Mouse (Mus musculus) myocyte (in vitro differentiated cells): Measurements from ENCODE around the gene Kidins220. TPM values are rescaled to one million over a fixed set of nuclear protein-coding genes. Genes with fewer than 3 reads are reported as not detected.

Experiments used
- H3K27me3 ChIP-seq: one replicate; pipeline ENCODE4 v1.6.1; 2011; ENCODE audit not compliant: control insufficient read depth, insufficient read depth, insufficient read length
- H3K36me3 ChIP-seq: one replicate; pipeline ENCODE4 v1.6.1; 2011; ENCODE audit not compliant: control insufficient read depth, insufficient read depth
- H3K4me2 ChIP-seq: one replicate; pipeline ENCODE4 v1.6.1; 2011; ENCODE audit warnings: low read depth, control low read depth
- H3K4me3 ChIP-seq: one replicate; pipeline ENCODE4 v1.5.1; 2011; ENCODE audit warnings: mild to moderate bottlenecking, control low read depth, moderate library complexity
- H3K79me2 ChIP-seq: one replicate; pipeline ENCODE4 v1.6.1; 2011; ENCODE audit not compliant: control insufficient read depth, insufficient read depth
- H3ac ChIP-seq: one replicate; pipeline ENCODE4 v1.6.1; 2011; ENCODE audit not compliant: control insufficient read depth, insufficient read length
- CEBPB ChIP-seq: IDR thresholded peaks from 2 replicates; pipeline ENCODE4 v1.6.1; 2011; ENCODE audit warnings: mild to moderate bottlenecking, moderate library complexity; ENCODE audit not compliant: poor library complexity, insufficient read depth, severe bottlenecking
- E2F4 ChIP-seq: IDR thresholded peaks from one replicate; pipeline ENCODE4 v1.6.1; 2011; ENCODE audit warnings: mild to moderate bottlenecking, control low read depth, moderate library complexity; ENCODE audit not compliant: insufficient read depth
- MAX ChIP-seq: IDR thresholded peaks from one replicate; pipeline ENCODE4 v1.6.1; 2011; ENCODE audit warnings: low read depth, mild to moderate bottlenecking, control low read depth
- MYOD1 ChIP-seq, 3 experiments: IDR thresholded peaks; one replicate each; pipeline ENCODE4 v1.6.1; 2011; ENCODE audit warnings: control low read depth in 2 of 3, low read depth in 2 of 3, mild to moderate bottlenecking in 2 of 3, moderate library complexity in 1 of 3; ENCODE audit not compliant: insufficient read length in 2 of 3, control insufficient read depth in 1 of 3
- MYOG ChIP-seq, 3 experiments: IDR thresholded peaks; one replicate each; pipeline ENCODE4 v1.6.1; 2011; ENCODE audit warnings: control low read depth in 2 of 3, low read depth in 2 of 3, mild to moderate bottlenecking in 2 of 3; ENCODE audit not compliant: insufficient read length in 2 of 3, control insufficient read depth in 1 of 3, insufficient read depth in 1 of 3
- POLR2A ChIP-seq: IDR thresholded peaks from one replicate; pipeline ENCODE4 v1.6.1; 2011; ENCODE audit warnings: low read depth, mild to moderate bottlenecking, control low read depth, moderate library complexity; ENCODE audit not compliant: insufficient read length
- POLR2AphosphoS2 ChIP-seq: IDR thresholded peaks from one replicate; pipeline ENCODE4 v1.6.1; 2011; ENCODE audit warnings: low read depth, control low read depth; ENCODE audit not compliant: insufficient read length
- REST ChIP-seq: IDR thresholded peaks from one replicate; pipeline ENCODE4 v1.6.1; 2011; ENCODE audit warnings: mild to moderate bottlenecking, control low read depth, moderate library complexity; ENCODE audit not compliant: insufficient read depth, insufficient read length
- SRF ChIP-seq: IDR thresholded peaks from one replicate; pipeline ENCODE4 v1.6.1; 2011; ENCODE audit warnings: low read depth; ENCODE audit not compliant: control insufficient read depth, insufficient read length
- TCF12 ChIP-seq: IDR thresholded peaks from one replicate; pipeline ENCODE4 v1.6.1; 2011; ENCODE audit warnings: mild to moderate bottlenecking, control low read depth; ENCODE audit not compliant: poor library complexity, insufficient read depth, severe bottlenecking
- TCF3 ChIP-seq: IDR thresholded peaks from one replicate; pipeline ENCODE4 v1.6.1; 2011; ENCODE audit warnings: low read depth, control low read depth; ENCODE audit not compliant: insufficient read length
- USF1 ChIP-seq: IDR thresholded peaks from one replicate; pipeline ENCODE4 v1.6.1; 2011; ENCODE audit warnings: low read depth, mild to moderate bottlenecking, control low read depth, moderate library complexity
- polyA plus RNA-seq: library from polyadenylated mRNA; unstranded; fragments of >200 nt; fragmentation: generic; extraction: Trizol; gene quantifications from one replicate; pipeline ENCODE4 v1.2.1, GENCODE M21; 2012; ENCODE audit warnings: missing spikeins

Gene Kidins220
- polyA plus RNA-seq, 1 experiment = 33.3 TPM

GRCm38 (mm10) chr12:25021057-25021456 lies 46.3 kb downstream of the Kidins220 start:
- H3ac ChIP-seq = no peak overlapping the region
- peaks cover 3% of the 10 kb centered on the region for H3K36me3 ChIP-seq
- H3K4me2 ChIP-seq = no peak overlapping the region
- no peaks in the 10 kb centered on the region for H3K79me2 ChIP-seq
- no peaks in the 10 kb centered on the region for H3K27me3 ChIP-seq
- TF ChIP-seq TCF3 (no peak), SRF (no peak), MYOD1 (IDR thresholded peaks at IDR 0.05; ENCODE audit: control insufficient read depth in 1 of 3, insufficient read length in 2 of 3, low read depth in 2 of 3) (no peak), POLR2AphosphoS2 (no peak), USF1 (no peak), POLR2A (no peak), MYOG (IDR thresholded peaks at IDR 0.05; ENCODE audit: control insufficient read depth in 1 of 3, insufficient read depth in 1 of 3, insufficient read length in 2 of 3, low read depth in 2 of 3) (no peak), CEBPB (no peak), E2F4 (no peak), REST (no peak), TCF12 (no peak)
- H3K4me3 ChIP-seq = no peak overlapping the region

DNA sequence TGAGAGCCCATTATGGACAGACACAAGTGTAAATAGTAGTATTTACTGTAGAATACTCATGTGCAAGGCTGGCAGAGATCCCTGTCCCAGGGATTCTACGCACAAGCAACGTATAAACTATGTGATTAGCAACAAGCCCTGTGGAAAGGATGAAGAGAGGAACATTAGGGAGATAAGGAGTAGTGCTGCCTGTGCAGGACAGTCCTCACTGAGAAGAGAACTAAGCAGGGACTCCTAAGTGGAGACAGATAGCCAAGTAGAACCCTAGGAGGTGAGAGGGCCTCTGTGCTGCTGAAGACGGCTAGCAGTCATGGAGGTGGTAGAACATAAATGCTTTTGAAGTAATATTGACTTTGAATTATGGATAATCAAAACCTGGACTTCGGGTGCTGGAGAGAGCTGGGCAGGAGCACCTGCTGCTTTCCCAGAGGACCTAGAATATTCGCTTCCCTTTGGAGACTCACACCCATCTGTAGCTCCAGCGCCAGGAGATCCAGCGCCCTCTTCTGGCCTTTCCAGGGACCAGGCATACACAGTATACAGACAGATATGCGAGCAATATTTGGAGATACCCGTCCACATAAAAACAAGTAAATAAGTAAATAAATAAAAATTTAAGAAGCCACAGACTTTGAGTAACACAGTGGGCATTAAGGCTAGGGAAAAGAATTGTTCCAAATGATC lies 50.3 kb downstream of the Kidins220 start:
- Histone ChIP-seq H3K27me3 (no peaks in the 10 kb centered on the region), H3K79me2 (no peaks in the 10 kb centered on the region), H3K36me3 (peaks cover 3% of the 10 kb centered on the region), H3K4me2 (no peak overlapping the region), H3ac (no peak overlapping the region), H3K4me3 (no peak overlapping the region)
- no peak for TF ChIP-seq TCF3
- no peak for TF ChIP-seq REST
- TF ChIP-seq CEBPB = no peak

DNA sequence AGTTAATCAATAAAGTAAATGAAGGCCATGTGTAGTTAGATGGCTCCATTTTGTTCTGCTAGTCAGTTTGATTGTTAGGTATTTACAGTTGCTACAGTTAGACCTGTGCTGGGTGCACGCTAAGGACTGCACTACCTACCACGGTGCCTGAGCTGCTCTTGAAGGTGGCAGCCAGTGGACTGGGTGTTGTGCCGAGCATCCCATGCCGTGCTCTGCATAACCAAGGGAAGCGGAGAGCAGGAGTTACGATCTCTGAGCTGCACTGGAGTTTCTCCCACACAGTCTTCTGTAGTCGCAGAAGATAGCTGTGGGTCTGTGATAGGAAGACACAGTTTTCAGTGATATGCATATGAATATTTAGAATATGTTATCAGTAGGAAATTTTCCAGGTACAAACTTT lies 51.6 kb downstream of the Kidins220 start:
- Histone ChIP-seq H3K36me3 (peaks cover 3% of the 10 kb centered on the region), H3K4me2 (no peak overlapping the region), H3K79me2 (no peaks in the 10 kb centered on the region), H3K4me3 (no peak overlapping the region), H3K27me3 (no peaks in the 10 kb centered on the region), H3ac (no peak overlapping the region)
- TF ChIP-seq SRF = no peak
- no peak for TF ChIP-seq MAX
- TF ChIP-seq REST = no peak
- no peak for TF ChIP-seq TCF12
- no peak for TF ChIP-seq POLR2A
- TF ChIP-seq CEBPB = no peak
- TF ChIP-seq E2F4 = no peak
- TF ChIP-seq MYOD1 (IDR thresholded peaks at IDR 0.05; ENCODE audit: control insufficient read depth in 1 of 3, insufficient read length in 2 of 3, low read depth in 2 of 3) = no peak
- no peak for TF ChIP-seq TCF3
- TF ChIP-seq POLR2AphosphoS2 = no peak
- TF ChIP-seq MYOG (IDR thresholded peaks at IDR 0.05; ENCODE audit: control insufficient read depth in 1 of 3, insufficient read depth in 1 of 3, insufficient read length in 2 of 3, low read depth in 2 of 3) = no peak
- TF ChIP-seq USF1 = no peak

GRCm38 (mm10) chr12:25027416-25027815 lies 52.7 kb downstream of the Kidins220 start:
- no peak overlapping the region for H3K4me3 ChIP-seq
- no peak for TF ChIP-seq TCF3
- TF ChIP-seq CEBPB = no peak
- TF ChIP-seq TCF12 = no peak
- TF ChIP-seq MYOG (IDR thresholded peaks at IDR 0.05; ENCODE audit: control insufficient read depth in 1 of 3, insufficient read depth in 1 of 3, insufficient read length in 2 of 3, low read depth in 2 of 3) = no peak
- H3K36me3 ChIP-seq = peaks cover 7% of the 10 kb centered on the region
- H3K4me2 ChIP-seq = no peak overlapping the region
- no peaks in the 10 kb centered on the region for H3K27me3 ChIP-seq
- no peaks in the 10 kb centered on the region for H3K79me2 ChIP-seq
- H3ac ChIP-seq = no peak overlapping the region

- H3K79me2 ChIP-seq = no peaks in the 10 kb centered on the region
- H3K36me3 ChIP-seq = peaks cover 15% of the 10 kb centered on the region
- H3K27me3 ChIP-seq = no peaks in the 10 kb centered on the region
- no peak overlapping the region for H3K4me2 ChIP-seq
- no peak overlapping the region for H3K4me3 ChIP-seq
- H3ac ChIP-seq = no peak overlapping the region
- TF ChIP-seq POLR2AphosphoS2 = no peak
- TF ChIP-seq TCF3 = no peak
- no peak for TF ChIP-seq USF1
- TF ChIP-seq REST = no peak
- no peak for TF ChIP-seq E2F4
- no peak for TF ChIP-seq MYOD1 (IDR thresholded peaks at IDR 0.05; ENCODE audit: control insufficient read depth in 1 of 3, insufficient read length in 2 of 3, low read depth in 2 of 3)
- no peak for TF ChIP-seq TCF12
- TF ChIP-seq POLR2A = no peak
- no peak for TF ChIP-seq MYOG (IDR thresholded peaks at IDR 0.05; ENCODE audit: control insufficient read depth in 1 of 3, insufficient read depth in 1 of 3, insufficient read length in 2 of 3, low read depth in 2 of 3)
- TF ChIP-seq SRF = no peak
- no peak for TF ChIP-seq MAX
- no peak for TF ChIP-seq CEBPB
Measured at GRCm38 (mm10) chr12:25033662-25034337, 59.1 kb downstream of the Kidins220 start.
